Mouse (Mus musculus): ENCODE data around the gene Map4k4. TPM values are rescaled to one million over a fixed set of nuclear protein-coding genes. Genes with fewer than 3 reads are reported as not detected.

Map4k4 gene
- total and polyA plus RNA-seq, 2 experiments from 2014 or later = 21.3 to 241 TPM

- no peaks in the 10 kb centered on the region for H3K9me3 ChIP-seq (ENCODE audit: low read length)
- no peaks in the 10 kb centered on the region for H3K27me3 ChIP-seq (ENCODE audit: insufficient read depth, low read length)
- peaks cover 52% of the 10 kb centered on the region for H3K4me1 ChIP-seq (ENCODE audit: insufficient read depth)
- no peak overlapping the region for H3K4me3 ChIP-seq (ENCODE audit: low read depth, low read length)
- peak overlapping the region; percentile 79 for H3K27ac ChIP-seq (ENCODE audit: low read depth, low read length)
- H3K9ac ChIP-seq = no peak overlapping the region
- ATAC-seq (peak; percentile 87), DNase-seq (peak; percentile 65)
- no peaks in the 10 kb centered on the region for H3K36me3 ChIP-seq (ENCODE audit: insufficient read depth)
- no peak for TF ChIP-seq CTCF (IDR thresholded peaks at IDR 0.05; ENCODE audit: low read depth)
- WGBS = 14% methylated on average over 6 of the region's 6 CpGs
- no peak overlapping the region for H3K4me2 ChIP-seq (ENCODE audit: low read depth)
Observed at GRCm38 (mm10) chr1:39947701-39948359, 47.1 kb downstream of the Map4k4 start.

- H3K27me3 ChIP-seq (ENCODE audit: insufficient read depth, low read length) = no peaks in the 10 kb centered on the region
- no peak overlapping the region for H3K4me3 ChIP-seq (ENCODE audit: low read depth, low read length)
- 0 out of 2 replicates have a peak overlapping the region, but pooled peaks have one; percentile 79 for H3K27ac ChIP-seq (ENCODE audit: low read depth, low read length)
- H3K4me1 ChIP-seq (ENCODE audit: insufficient read depth) = peaks cover 39% of the 10 kb centered on the region
- no peak overlapping the region for H3K4me2 ChIP-seq (ENCODE audit: low read depth)
- ATAC-seq (no peak), DNase-seq (no peak)
- 30% methylated on average over 5 of the region's 5 CpGs for WGBS
- no peaks in the 10 kb centered on the region for H3K36me3 ChIP-seq (ENCODE audit: insufficient read depth)
- H3K9me3 ChIP-seq (ENCODE audit: low read length) = no peaks in the 10 kb centered on the region
- TF ChIP-seq CTCF (IDR thresholded peaks at IDR 0.05; ENCODE audit: low read depth) = peak; percentile 34
- no peak overlapping the region for H3K9ac ChIP-seq
Observed at GRCm38 (mm10) chr1:39949205-39949604, 48.5 kb downstream of the Map4k4 start.

GRCm38 (mm10) chr1:39949790-39950462, 49.2 kb downstream of the Map4k4 start:
- H3K4me2 ChIP-seq (ENCODE audit: low read depth) = no peak overlapping the region
- H3K4me3 ChIP-seq (ENCODE audit: low read depth, low read length) = no peak overlapping the region
- no peak overlapping the region for H3K9ac ChIP-seq
- 34% methylated on average over 10 of the region's 10 CpGs for WGBS
- peaks cover 32% of the 10 kb centered on the region for H3K4me1 ChIP-seq (ENCODE audit: insufficient read depth)
- ATAC-seq (no peak), DNase-seq (no peak)
- no peaks in the 10 kb centered on the region for H3K36me3 ChIP-seq (ENCODE audit: insufficient read depth)
- no peaks in the 10 kb centered on the region for H3K9me3 ChIP-seq (ENCODE audit: low read length)
- no peak for TF ChIP-seq CTCF (IDR thresholded peaks at IDR 0.05; ENCODE audit: low read depth)
- H3K27ac ChIP-seq (ENCODE audit: low read depth, low read length) = 0 out of 2 replicates have a peak overlapping the region, but pooled peaks have one; percentile 45
- H3K27me3 ChIP-seq (ENCODE audit: insufficient read depth, low read length) = no peaks in the 10 kb centered on the region

- Histone ChIP-seq H3K9me3 (ENCODE audit: low read length) (no peaks in the 10 kb centered on the region), H3K4me1 (ENCODE audit: insufficient read depth) (peaks cover 31% of the 10 kb centered on the region), H3K9ac (no peak overlapping the region), H3K27me3 (ENCODE audit: insufficient read depth, low read length) (no peaks in the 10 kb centered on the region), H3K36me3 (ENCODE audit: insufficient read depth) (no peaks in the 10 kb centered on the region), H3K4me3 (ENCODE audit: low read depth, low read length) (no peak overlapping the region), H3K27ac (ENCODE audit: low read depth, low read length) (no peak overlapping the region), H3K4me2 (ENCODE audit: low read depth) (no peak overlapping the region)
- DNase-seq = no peak
- no peak for TF ChIP-seq CTCF (IDR thresholded peaks at IDR 0.05; ENCODE audit: low read depth)
- 22% methylated on average over 3 of the region's 3 CpGs for WGBS
- ATAC-seq = no peak
Observed at GRCm38 (mm10) chr1:39950590-39950989, 49.9 kb downstream of the Map4k4 start.

GRCm38 (mm10) chr1:39954652-39955051, 53.9 kb downstream of the Map4k4 start:
- no peak for ATAC-seq
- H3K4me3 ChIP-seq (ENCODE audit: low read depth, low read length) = no peak overlapping the region
- H3K27me3 ChIP-seq (ENCODE audit: insufficient read depth, low read length) = no peaks in the 10 kb centered on the region
- H3K27ac ChIP-seq (ENCODE audit: low read depth, low read length) = no peak overlapping the region
- no peak for DNase-seq
- TF ChIP-seq CTCF (IDR thresholded peaks at IDR 0.05; ENCODE audit: low read depth) = no peak
- H3K36me3 ChIP-seq (ENCODE audit: insufficient read depth) = no peaks in the 10 kb centered on the region
- H3K4me1 ChIP-seq (ENCODE audit: insufficient read depth) = peaks cover 17% of the 10 kb centered on the region; the same call in 1 of the 2 replicates
- WGBS = 86% methylated on average over 3 of the region's 3 CpGs
- H3K9ac ChIP-seq = no peak overlapping the region
- H3K9me3 ChIP-seq (ENCODE audit: low read length) = no peaks in the 10 kb centered on the region
- no peak overlapping the region for H3K4me2 ChIP-seq (ENCODE audit: low read depth)

GRCm38 (mm10) chr1:39956712-39957111, 56.0 kb downstream of the Map4k4 start:
- ATAC-seq (no peak), DNase-seq (no peak)
- Histone ChIP-seq H3K9me3 (ENCODE audit: low read length) (no peaks in the 10 kb centered on the region), H3K4me3 (ENCODE audit: low read depth, low read length) (no peak overlapping the region), H3K36me3 (ENCODE audit: insufficient read depth) (no peaks in the 10 kb centered on the region), H3K9ac (no peak overlapping the region), H3K4me1 (ENCODE audit: insufficient read depth) (peaks cover 26% of the 10 kb centered on the region; the same call in 1 of the 2 replicates), H3K4me2 (ENCODE audit: low read depth) (no peak overlapping the region), H3K27ac (ENCODE audit: low read depth, low read length) (no peak overlapping the region), H3K27me3 (ENCODE audit: insufficient read depth, low read length) (no peaks in the 10 kb centered on the region)
- no peak for TF ChIP-seq CTCF (IDR thresholded peaks at IDR 0.05; ENCODE audit: low read depth)
- 94% methylated on average over 5 of the region's 5 CpGs for WGBS

GRCm38 (mm10) chr1:39957981-39958380, 57.3 kb downstream of the Map4k4 start:
- Histone ChIP-seq H3K9ac (no peak overlapping the region), H3K9me3 (ENCODE audit: low read length) (no peaks in the 10 kb centered on the region), H3K4me3 (ENCODE audit: low read depth, low read length) (no peak overlapping the region), H3K4me2 (ENCODE audit: low read depth) (no peak overlapping the region), H3K36me3 (ENCODE audit: insufficient read depth) (peaks cover 12% of the 10 kb centered on the region), H3K4me1 (ENCODE audit: insufficient read depth) (peaks cover 26% of the 10 kb centered on the region; the same call in 1 of the 2 replicates), H3K27me3 (ENCODE audit: insufficient read depth, low read length) (no peaks in the 10 kb centered on the region), H3K27ac (ENCODE audit: low read depth, low read length) (no peak overlapping the region; the same call in 1 of the 2 replicates)
- TF ChIP-seq CTCF (IDR thresholded peaks at IDR 0.05; ENCODE audit: low read depth) = no peak
- DNase-seq (no peak), ATAC-seq (no peak)
- WGBS = 76% methylated on average over 7 of the region's 7 CpGs

All from forebrain, postnatal 0 days (tissue).